Mouse (Mus musculus) embryonic facial prominence, embryonic 11.5 days (tissue): ENCODE results near the gene Upb1. TPM values are rescaled to one million over a fixed set of nuclear protein-coding genes. Genes with fewer than 3 reads are reported as not detected.

Source experiments
- ATAC-seq: fragments of 200-750 bp; cut with Nextera tagmentation; replicated peaks from 2 replicates; pipeline ENCODE4 v1.8.0; 2017; ENCODE audit warnings: low read depth; ENCODE audit not compliant: insufficient number of reproducible peaks, low FRiP score, low TSS enrichment
- DNase-seq: peaks from one replicate; pipeline ENCODE4 v3.0.0-alpha.2; 2015; ENCODE audit warnings: low spot score
- H3K27ac ChIP-seq: fragments of 300-500 bp; sonication (generic); replicated peaks from 2 replicates; pipeline ENCODE4 v1.5.1; 2014; ENCODE audit warnings: mild to moderate bottlenecking, low read depth, low read length, control low read depth
- H3K27me3 ChIP-seq: fragments of 300-500 bp; sonication (generic); 2 replicates; pipeline ENCODE4 v1.6.1; 2014; ENCODE audit warnings: mild to moderate bottlenecking, low read length, moderate library complexity, mixed read lengths; ENCODE audit not compliant: control insufficient read depth, insufficient read depth
- H3K36me3 ChIP-seq: fragments of 300-500 bp; sonication (generic); replicated peaks from 2 replicates; pipeline ENCODE4 v1.6.1; 2014; ENCODE audit warnings: low read depth, mild to moderate bottlenecking, low read length, moderate library complexity, mixed read lengths; ENCODE audit not compliant: control insufficient read depth, insufficient read depth
- H3K4me1 ChIP-seq: fragments of 300-500 bp; sonication (generic); 2 replicates; pipeline ENCODE4 v1.6.1; 2014; ENCODE audit warnings: low read length, mixed read lengths; ENCODE audit not compliant: control insufficient read depth, insufficient read depth
- H3K4me2 ChIP-seq: fragments of 300-500 bp; sonication (generic); 2 replicates; pipeline ENCODE4 v1.6.1; 2014; ENCODE audit warnings: low read depth, mild to moderate bottlenecking, control low read depth, low read length, moderate library complexity
- H3K4me3 ChIP-seq: fragments of 300-500 bp; sonication (generic); 2 replicates; pipeline ENCODE4 v1.5.1; 2014; ENCODE audit warnings: low read depth, low read length, control low read depth
- H3K9ac ChIP-seq: fragments of 300-500 bp; sonication (generic); replicated peaks from 2 replicates; pipeline ENCODE4 v1.6.1; 2014; ENCODE audit warnings: mild to moderate bottlenecking, control low read depth, low read length
- H3K9me3 ChIP-seq: fragments of 300-500 bp; sonication (generic); replicated peaks from 2 replicates; pipeline ENCODE4 v1.6.1; 2016; ENCODE audit warnings: mild to moderate bottlenecking, low read length, inconsistent platforms, mixed read lengths; ENCODE audit not compliant: control insufficient read depth
- WGBS: fragments of 180-500 bp; shearing (Covaris S2); extraction: QIAGEN DNeasy Blood & Tissue Kit; methylation state at CpG from one replicate; pipeline ENCODE4 v1.1.7; 2014; 5-methylcytosine and 5-hydroxymethylcytosine counted together
- polyA plus RNA-seq: library from polyadenylated mRNA; unstranded; fragments of >200 nt; fragmentation: Nextera tagmentation; extraction: Ambion mirVana; gene quantifications from 2 replicates; pipeline ENCODE4 v1.2.1, GENCODE M21; 2014

Upb1 gene
- polyA plus RNA-seq, 1 experiment from 2014 or later: 0.07 TPM

DNA sequence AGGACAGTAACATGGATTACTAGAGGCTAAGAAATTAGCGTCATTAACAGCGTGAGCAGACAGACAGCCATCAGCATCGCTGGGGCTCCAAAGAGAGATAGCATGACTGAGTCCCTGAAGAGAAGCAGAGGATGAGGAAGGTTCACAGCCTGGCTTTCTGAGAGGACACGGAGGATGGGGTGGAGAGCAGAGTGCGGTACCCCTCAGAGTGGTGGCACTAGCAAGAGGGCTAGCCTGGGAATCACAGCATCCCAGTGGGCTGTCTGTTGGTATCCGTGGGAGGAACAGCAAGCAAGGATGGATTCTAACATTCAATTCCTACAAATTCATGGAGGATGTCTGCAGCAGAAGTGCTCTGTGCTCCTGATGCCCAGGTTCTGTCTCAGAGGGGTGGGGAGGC, 83.2 kb downstream of the Upb1 start:
- ATAC-seq: no peak

DNA sequence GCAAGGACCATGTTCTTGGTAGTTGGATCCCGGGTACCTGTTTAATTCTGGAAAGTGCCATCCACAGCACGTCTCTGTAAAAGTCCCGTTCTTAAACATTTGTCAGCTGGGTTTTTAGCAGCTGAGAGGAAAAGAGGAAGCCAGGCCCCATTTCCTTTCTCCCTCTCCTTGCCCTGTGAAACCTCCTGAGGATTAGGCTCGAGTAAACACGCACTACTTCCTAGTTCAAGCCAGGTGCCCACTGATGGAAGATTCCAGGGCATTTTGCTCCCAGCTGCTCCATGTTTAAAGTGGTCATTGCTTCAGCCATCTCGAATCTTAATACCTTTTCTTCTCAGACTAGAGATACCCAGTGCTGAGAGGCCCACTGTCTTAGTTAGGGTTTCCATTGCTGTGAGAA, 83.9 kb downstream of the Upb1 start:
- ATAC-seq (no peak), DNase-seq (no peak)
- H3K36me3 ChIP-seq: no peaks in the 10 kb centered on the region
- H3K9me3 ChIP-seq: no peaks in the 10 kb centered on the region
- no peaks in the 10 kb centered on the region for H3K27me3 ChIP-seq
- no peak overlapping the region for H3K4me2 ChIP-seq
- no peak overlapping the region for H3K27ac ChIP-seq
- WGBS: 75% methylated on average over 6 of the region's 6 CpGs
- H3K9ac ChIP-seq: no peak overlapping the region
- H3K4me1 ChIP-seq: no peaks in the 10 kb centered on the region
- no peak overlapping the region for H3K4me3 ChIP-seq

More for the DNA sequence above, 83.2 kb downstream of the Upb1 start:
- Histone ChIP-seq H3K4me1 (no peaks in the 10 kb centered on the region), H3K4me3 (no peak overlapping the region), H3K27me3 (no peaks in the 10 kb centered on the region), H3K9ac (no peak overlapping the region), H3K4me2 (no peak overlapping the region), H3K36me3 (no peaks in the 10 kb centered on the region), H3K27ac (no peak overlapping the region), H3K9me3 (no peaks in the 10 kb centered on the region)
- 86% methylated on average over 6 of the region's 6 CpGs for WGBS
- no peak for DNase-seq

DNA sequence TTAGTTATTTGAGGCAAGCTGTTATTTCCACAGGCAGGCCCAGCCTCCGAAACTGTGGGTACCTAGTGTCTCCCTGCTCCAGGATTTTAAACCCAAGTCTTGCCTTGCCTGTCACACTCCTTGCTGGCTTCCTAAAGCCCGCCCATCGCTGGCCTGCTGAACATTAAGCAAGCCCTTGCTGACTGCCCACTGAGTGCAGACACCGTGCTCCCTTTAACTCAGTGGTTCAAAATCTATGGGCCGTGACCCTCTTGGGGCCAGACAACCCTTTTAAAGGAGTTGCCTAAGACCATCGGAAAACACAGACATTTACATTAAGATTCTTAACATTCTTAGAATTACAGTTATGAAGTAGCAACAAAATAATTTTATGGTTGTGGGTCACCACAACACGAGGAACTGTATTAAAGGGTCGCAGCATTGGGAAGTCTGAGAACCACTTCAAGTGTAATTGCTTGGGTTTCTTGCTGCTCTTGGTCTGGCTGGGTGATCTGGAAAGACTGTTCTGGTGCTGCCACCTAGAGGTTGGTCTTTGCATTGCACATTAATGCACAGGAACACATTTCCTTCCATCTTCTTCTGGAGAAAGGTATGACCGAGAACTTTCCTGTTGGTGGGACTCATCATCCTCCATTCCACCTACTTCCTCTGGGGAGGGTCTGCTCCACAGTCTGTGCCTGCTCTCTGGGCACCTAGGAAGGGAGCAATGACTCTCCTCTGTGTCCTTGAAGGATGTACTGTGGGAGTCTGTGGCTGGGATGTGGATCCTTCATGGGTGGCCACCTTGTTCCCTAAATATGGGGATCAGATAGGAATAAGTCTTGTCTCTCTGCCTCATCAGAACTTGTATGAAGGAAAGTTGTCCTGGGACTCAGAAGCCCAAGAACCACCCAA, 85.4 kb downstream of the Upb1 start:
- H3K27ac ChIP-seq: no peak overlapping the region
- DNase-seq (peak; percentile 82), ATAC-seq (0 out of 2 replicates have a peak, but pooled peaks have one; percentile 76)
- no peaks in the 10 kb centered on the region for H3K36me3 ChIP-seq
- WGBS: 50% methylated on average over 9 of the region's 9 CpGs
- no peaks in the 10 kb centered on the region for H3K9me3 ChIP-seq
- no peaks in the 10 kb centered on the region for H3K27me3 ChIP-seq
- H3K4me2 ChIP-seq: no peak overlapping the region
- no peak overlapping the region for H3K4me3 ChIP-seq
- H3K4me1 ChIP-seq: no peaks in the 10 kb centered on the region
- no peak overlapping the region for H3K9ac ChIP-seq

DNA sequence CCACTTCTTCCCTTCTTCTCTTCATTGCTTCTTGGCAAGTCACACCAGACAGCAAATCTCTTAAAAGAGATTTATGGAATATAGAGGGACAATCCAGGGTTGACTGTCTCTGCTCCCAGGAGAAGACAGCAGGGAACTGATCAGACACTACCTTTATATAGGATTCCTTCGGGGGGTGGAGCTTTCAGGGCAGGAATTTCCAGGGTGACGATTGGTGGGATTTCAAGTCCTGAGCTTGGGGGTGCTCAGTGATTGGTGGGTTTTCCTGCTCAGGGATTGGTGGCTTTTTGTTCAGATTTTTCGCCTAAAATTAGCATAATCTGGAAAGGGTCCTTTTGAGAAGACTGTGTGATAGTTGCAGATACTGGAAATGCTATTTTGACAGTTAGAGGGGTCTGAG, 86.2 kb downstream of the Upb1 start:
- no peaks in the 10 kb centered on the region for H3K9me3 ChIP-seq
- no peaks in the 10 kb centered on the region for H3K36me3 ChIP-seq
- no peaks in the 10 kb centered on the region for H3K27me3 ChIP-seq
- DNase-seq: no peak
- no peak overlapping the region for H3K27ac ChIP-seq
- ATAC-seq: no peak
- H3K4me1 ChIP-seq: no peaks in the 10 kb centered on the region
- WGBS: 74% methylated on average over 3 of the region's 3 CpGs
- H3K9ac ChIP-seq: no peak overlapping the region
- no peak overlapping the region for H3K4me2 ChIP-seq
- no peak overlapping the region for H3K4me3 ChIP-seq

DNA sequence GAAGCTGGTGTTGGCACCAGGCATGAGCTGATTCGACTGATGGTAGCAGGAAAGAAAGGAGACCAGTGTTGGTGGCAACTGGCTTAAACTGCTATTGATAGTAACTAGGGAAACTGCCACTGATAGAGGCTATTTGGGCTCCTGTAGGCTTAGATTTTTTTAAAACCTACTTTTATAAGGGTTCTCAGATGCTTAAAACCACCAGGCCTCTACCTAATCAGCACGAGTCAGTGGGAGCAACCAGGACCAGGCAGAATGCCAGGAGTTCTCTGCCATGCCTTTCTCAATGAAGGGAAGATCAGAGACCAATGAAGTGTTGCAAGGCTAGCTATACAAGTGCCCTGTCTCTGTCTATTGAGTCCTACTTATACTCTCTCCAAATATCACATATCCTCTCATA, 88.6 kb downstream of the Upb1 start:
- Histone ChIP-seq H3K9me3 (no peaks in the 10 kb centered on the region), H3K27me3 (no peaks in the 10 kb centered on the region), H3K36me3 (no peaks in the 10 kb centered on the region), H3K9ac (no peak overlapping the region), H3K4me1 (no peaks in the 10 kb centered on the region), H3K4me2 (no peak overlapping the region), H3K27ac (no peak overlapping the region), H3K4me3 (no peak overlapping the region)
- 76% methylated on average over 2 of the region's 2 CpGs for WGBS
- DNase-seq (no peak), ATAC-seq (no peak)

DNA sequence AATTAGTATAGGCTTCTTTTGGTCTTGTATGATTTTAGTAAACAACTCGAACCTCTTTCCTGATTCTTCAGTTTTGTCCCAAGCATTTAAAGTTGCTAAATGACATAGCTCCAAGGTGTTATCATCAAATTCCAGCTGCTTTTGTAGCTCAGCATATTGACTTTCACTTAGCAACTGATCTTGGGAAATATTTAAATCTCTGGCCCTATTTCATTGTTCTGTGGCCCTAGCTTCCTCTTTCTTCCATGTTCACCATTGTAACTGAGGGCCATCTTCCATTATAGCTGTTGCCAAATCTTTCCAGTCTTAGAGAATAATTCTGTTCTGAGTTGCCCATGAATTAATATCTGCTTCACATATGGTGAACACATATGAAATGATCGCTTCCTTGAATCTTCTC, 89.8 kb downstream of the Upb1 start:
- H3K4me3 ChIP-seq: no peak overlapping the region
- H3K9ac ChIP-seq: no peak overlapping the region
- no peak for DNase-seq
- H3K27ac ChIP-seq: no peak overlapping the region
- H3K36me3 ChIP-seq: no peaks in the 10 kb centered on the region
- H3K4me2 ChIP-seq: no peak overlapping the region
- no peaks in the 10 kb centered on the region for H3K9me3 ChIP-seq
- ATAC-seq: no peak
- H3K4me1 ChIP-seq: no peaks in the 10 kb centered on the region
- 89% methylated on average over 2 of the region's 2 CpGs for whole genome bisulfite sequencing
- no peaks in the 10 kb centered on the region for H3K27me3 ChIP-seq

Other genes with a start within 250 kb of the Upb1 start
- gene Specc1l, start 189.0 kb upstream of the Upb1 start, polyA plus RNA-seq: 23.3 and 24.1 TPM in 2 replicates
- 3.8 and 7.4 TPM in 2 replicates for gene Adora2a, start 84.2 kb upstream of the Upb1 start, polyA plus RNA-seq
- gene Snrpd3, start 116.4 kb downstream of the Upb1 start, polyA plus RNA-seq: 207 and 210 TPM in 2 replicates
- gene Gucd1, start 116.9 kb downstream of the Upb1 start, polyA plus RNA-seq: 31.4 and 33.3 TPM in 2 replicates
- 2.0 and 2.5 TPM in 2 replicates for gene Lrrc75b, start 159.2 kb downstream of the Upb1 start, polyA plus RNA-seq
- 0.55 and 3.0 TPM in 2 replicates for gene Ggt1, start 160.5 kb downstream of the Upb1 start, polyA plus RNA-seq
- gene Ggt5, start 188.2 kb downstream of the Upb1 start, polyA plus RNA-seq: 0.22 and 0.46 TPM in 2 replicates
- gene Susd2, start 242.9 kb downstream of the Upb1 start, polyA plus RNA-seq: 1.6 and 1.9 TPM in 2 replicates